Mouse (Mus musculus): ENCODE measurements around the gene Egfl6. TPM values are rescaled to one million over a fixed set of nuclear protein-coding genes. Genes with fewer than 3 reads are reported as not detected.

Gene Egfl6
- total RNA-seq, 1 experiment: 1.6 TPM

- TF ChIP-seq CHD2 (IDR thresholded peaks at IDR 0.05; ENCODE audit: low read depth, low read length): no peak
- TF ChIP-seq ZC3H11A (IDR thresholded peaks at IDR 0.05; ENCODE audit: borderline replicate concordance, low read depth, low read length): no peak
- TF ChIP-seq ZNF384 (IDR thresholded peaks at IDR 0.05; ENCODE audit: low read depth, low read length): no peak
- TF ChIP-seq HCFC1 (IDR thresholded peaks at IDR 0.05; ENCODE audit: borderline replicate concordance, insufficient read depth, low read length): no peak
- no peak for TF ChIP-seq MAFK (IDR thresholded peaks at IDR 0.05; ENCODE audit: insufficient read depth, low read depth, low read length)
- in situ Hi-C loops (cut with MboI; ENCODE audit: low sequenced_read_pairs in 2 of 2, unreplicated experiment in 2 of 2): no loop called here
These were observed 19.5 kb downstream of the Egfl6 start for GRCm38 (mm10) chrX:166565983-166566382.

DNA sequence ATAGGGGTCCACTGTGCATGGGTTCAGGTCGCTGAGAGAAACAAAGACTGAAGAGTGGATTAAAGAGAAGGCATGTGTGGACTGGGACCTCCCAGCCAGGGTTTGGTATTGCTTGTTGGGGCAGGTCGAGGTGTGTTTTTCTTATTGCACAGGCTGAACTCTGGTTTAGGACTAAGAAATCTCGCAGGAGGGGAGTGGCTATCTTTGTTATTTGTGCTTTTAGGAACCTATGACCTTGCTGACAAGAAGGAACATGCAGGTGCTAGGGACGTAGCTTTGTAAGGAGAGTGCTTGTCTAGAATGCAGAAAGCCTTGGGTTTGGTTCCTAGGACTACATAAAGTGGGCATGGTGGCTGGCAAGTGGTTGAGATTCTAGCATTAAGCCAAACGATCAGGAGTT is 20.1 kb downstream of the Egfl6 start:
- H3K4me3 ChIP-seq (ENCODE audit: insufficient read depth in 1 of 2, low read depth in 1 of 2, low read length in 2 of 2, poor library complexity in 1 of 2, severe bottlenecking in 1 of 2): no peak overlapping the region
- no peaks in the 10 kb centered on the region for H3K9me3 ChIP-seq (ENCODE audit: control insufficient read depth, insufficient read depth, low read depth, low read length)
- H3K9ac ChIP-seq (ENCODE audit: insufficient read depth, low read depth, low read length, poor library complexity, severe bottlenecking): no peak overlapping the region
- no peaks in the 10 kb centered on the region for H3K36me3 ChIP-seq (ENCODE audit: control insufficient read depth, insufficient read depth, low read length, poor library complexity, severe bottlenecking)
- no peak overlapping the region for H3K27ac ChIP-seq (ENCODE audit: insufficient read depth, low read depth, low read length, poor library complexity, severe bottlenecking)
- no peak for DNase-seq (ENCODE audit: low read depth, low spot score)
- in situ Hi-C loops (cut with MboI; ENCODE audit: low sequenced_read_pairs in 2 of 2, unreplicated experiment in 2 of 2): no loop called here
- H3K4me1 ChIP-seq (ENCODE audit: control insufficient read depth in 2 of 2, insufficient read depth in 2 of 2, low read length in 2 of 2, poor library complexity in 1 of 2): no peaks in the 10 kb centered on the region
- TF ChIP-seq ZNF384 (IDR thresholded peaks at IDR 0.05; ENCODE audit: low read depth, low read length) (no peak), ZC3H11A (IDR thresholded peaks at IDR 0.05; ENCODE audit: borderline replicate concordance, low read depth, low read length) (no peak), CHD2 (IDR thresholded peaks at IDR 0.05; ENCODE audit: low read depth, low read length) (no peak), HCFC1 (IDR thresholded peaks at IDR 0.05; ENCODE audit: borderline replicate concordance, insufficient read depth, low read length) (no peak), MAFK (IDR thresholded peaks at IDR 0.05; ENCODE audit: insufficient read depth, low read depth, low read length) (no peak)

More at GRCm38 (mm10) chrX:166565983-166566382, 19.5 kb downstream of the Egfl6 start:
- H3K4me1 ChIP-seq (ENCODE audit: control insufficient read depth in 2 of 2, insufficient read depth in 2 of 2, low read length in 2 of 2, poor library complexity in 1 of 2): no peaks in the 10 kb centered on the region
- no peaks in the 10 kb centered on the region for H3K9me3 ChIP-seq (ENCODE audit: control insufficient read depth, insufficient read depth, low read depth, low read length)
- DNase-seq (ENCODE audit: low read depth, low spot score): no peak
- no peak overlapping the region for H3K4me3 ChIP-seq (ENCODE audit: insufficient read depth in 1 of 2, low read depth in 1 of 2, low read length in 2 of 2, poor library complexity in 1 of 2, severe bottlenecking in 1 of 2)
- no peaks in the 10 kb centered on the region for H3K36me3 ChIP-seq (ENCODE audit: control insufficient read depth, insufficient read depth, low read length, poor library complexity, severe bottlenecking)
- no peak overlapping the region for H3K9ac ChIP-seq (ENCODE audit: insufficient read depth, low read depth, low read length, poor library complexity, severe bottlenecking)
- H3K27ac ChIP-seq (ENCODE audit: insufficient read depth, low read depth, low read length, poor library complexity, severe bottlenecking): no peak overlapping the region

DNA sequence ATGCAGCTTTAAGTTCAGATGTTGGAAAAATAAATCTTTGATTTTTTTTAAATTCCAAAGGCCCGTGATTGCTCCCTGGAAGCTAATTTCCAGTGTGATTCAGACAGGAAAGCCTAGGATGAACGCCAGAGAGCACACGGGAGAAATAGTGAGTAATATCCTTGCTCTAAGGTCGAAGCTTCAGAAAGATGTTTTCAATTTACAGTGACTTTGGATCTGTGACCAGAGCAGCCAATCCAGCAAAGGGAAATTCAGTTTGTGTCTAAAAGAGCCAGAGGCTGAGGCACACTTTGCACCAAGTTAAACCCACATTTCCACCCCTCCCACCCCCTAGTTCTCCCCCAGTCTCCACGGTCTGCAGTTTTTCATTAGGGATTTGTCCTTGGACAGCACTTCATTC is 20.6 kb downstream of the Egfl6 start:
- H3K9me3 ChIP-seq (ENCODE audit: control insufficient read depth, insufficient read depth, low read depth, low read length): no peaks in the 10 kb centered on the region
- H3K9ac ChIP-seq (ENCODE audit: insufficient read depth, low read depth, low read length, poor library complexity, severe bottlenecking): no peak overlapping the region
- no peak for DNase-seq (ENCODE audit: low read depth, low spot score)
- H3K4me3 ChIP-seq (ENCODE audit: insufficient read depth in 1 of 2, low read depth in 1 of 2, low read length in 2 of 2, poor library complexity in 1 of 2, severe bottlenecking in 1 of 2): no peak overlapping the region
- in situ Hi-C loops (cut with MboI; ENCODE audit: low sequenced_read_pairs in 2 of 2, unreplicated experiment in 2 of 2): no loop called here
- H3K4me1 ChIP-seq (ENCODE audit: control insufficient read depth in 2 of 2, insufficient read depth in 2 of 2, low read length in 2 of 2, poor library complexity in 1 of 2): no peaks in the 10 kb centered on the region
- H3K27ac ChIP-seq (ENCODE audit: insufficient read depth, low read depth, low read length, poor library complexity, severe bottlenecking): no peak overlapping the region
- no peaks in the 10 kb centered on the region for H3K36me3 ChIP-seq (ENCODE audit: control insufficient read depth, insufficient read depth, low read length, poor library complexity, severe bottlenecking)
- TF ChIP-seq MAFK (IDR thresholded peaks at IDR 0.05; ENCODE audit: insufficient read depth, low read depth, low read length) (no peak), HCFC1 (IDR thresholded peaks at IDR 0.05; ENCODE audit: borderline replicate concordance, insufficient read depth, low read length) (no peak), CHD2 (IDR thresholded peaks at IDR 0.05; ENCODE audit: low read depth, low read length) (no peak), ZNF384 (IDR thresholded peaks at IDR 0.05; ENCODE audit: low read depth, low read length) (no peak), ZC3H11A (IDR thresholded peaks at IDR 0.05; ENCODE audit: borderline replicate concordance, low read depth, low read length) (no peak)

DNA sequence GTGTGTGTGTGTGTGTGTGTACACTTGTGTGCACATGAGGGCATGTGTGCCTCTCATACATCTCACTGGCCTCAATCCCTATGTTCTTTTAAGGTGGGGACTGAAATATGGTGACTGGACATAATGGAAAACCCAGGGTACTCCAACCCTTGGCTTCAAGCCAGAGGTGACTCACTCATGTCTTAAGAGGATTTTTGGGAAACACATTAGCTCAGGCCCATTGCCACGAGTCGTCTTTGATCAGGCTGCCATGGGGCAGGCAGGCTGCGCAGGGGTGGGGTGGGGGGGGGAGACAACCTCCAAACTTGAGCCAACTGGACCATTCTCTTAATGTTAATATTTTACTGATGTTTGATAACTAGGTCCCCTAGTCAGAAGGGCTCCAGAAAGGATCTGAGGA is 26.2 kb downstream of the Egfl6 start:
- in situ Hi-C loops (cut with MboI; ENCODE audit: low sequenced_read_pairs in 2 of 2, unreplicated experiment in 2 of 2): no loop called here
- Histone ChIP-seq H3K4me1 (ENCODE audit: control insufficient read depth in 2 of 2, insufficient read depth in 2 of 2, low read length in 2 of 2, poor library complexity in 1 of 2) (no peaks in the 10 kb centered on the region), H3K9ac (ENCODE audit: insufficient read depth, low read depth, low read length, poor library complexity, severe bottlenecking) (no peak overlapping the region), H3K9me3 (ENCODE audit: control insufficient read depth, insufficient read depth, low read depth, low read length) (no peaks in the 10 kb centered on the region), H3K4me3 (ENCODE audit: insufficient read depth in 1 of 2, low read depth in 1 of 2, low read length in 2 of 2, poor library complexity in 1 of 2, severe bottlenecking in 1 of 2) (no peak overlapping the region), H3K36me3 (ENCODE audit: control insufficient read depth, insufficient read depth, low read length, poor library complexity, severe bottlenecking) (no peaks in the 10 kb centered on the region), H3K27ac (ENCODE audit: insufficient read depth, low read depth, low read length, poor library complexity, severe bottlenecking) (no peak overlapping the region)
- no peak for DNase-seq (ENCODE audit: low read depth, low spot score)
- TF ChIP-seq ZNF384 (IDR thresholded peaks at IDR 0.05; ENCODE audit: low read depth, low read length) (no peak), HCFC1 (IDR thresholded peaks at IDR 0.05; ENCODE audit: borderline replicate concordance, insufficient read depth, low read length) (no peak), CHD2 (IDR thresholded peaks at IDR 0.05; ENCODE audit: low read depth, low read length) (no peak), ZC3H11A (IDR thresholded peaks at IDR 0.05; ENCODE audit: borderline replicate concordance, low read depth, low read length) (no peak), MAFK (IDR thresholded peaks at IDR 0.05; ENCODE audit: insufficient read depth, low read depth, low read length) (no peak)

- Histone ChIP-seq H3K4me1 (ENCODE audit: control insufficient read depth in 2 of 2, insufficient read depth in 2 of 2, low read length in 2 of 2, poor library complexity in 1 of 2) (no peaks in the 10 kb centered on the region), H3K9me3 (ENCODE audit: control insufficient read depth, insufficient read depth, low read depth, low read length) (no peaks in the 10 kb centered on the region), H3K36me3 (ENCODE audit: control insufficient read depth, insufficient read depth, low read length, poor library complexity, severe bottlenecking) (no peaks in the 10 kb centered on the region), H3K9ac (ENCODE audit: insufficient read depth, low read depth, low read length, poor library complexity, severe bottlenecking) (no peak overlapping the region), H3K4me3 (ENCODE audit: insufficient read depth in 1 of 2, low read depth in 1 of 2, low read length in 2 of 2, poor library complexity in 1 of 2, severe bottlenecking in 1 of 2) (no peak overlapping the region), H3K27ac (ENCODE audit: insufficient read depth, low read depth, low read length, poor library complexity, severe bottlenecking) (no peak overlapping the region)
- no peak for DNase-seq (ENCODE audit: low read depth, low spot score)
- TF ChIP-seq CHD2 (IDR thresholded peaks at IDR 0.05; ENCODE audit: low read depth, low read length) (no peak), HCFC1 (IDR thresholded peaks at IDR 0.05; ENCODE audit: borderline replicate concordance, insufficient read depth, low read length) (no peak), MAFK (IDR thresholded peaks at IDR 0.05; ENCODE audit: insufficient read depth, low read depth, low read length) (no peak), ZNF384 (IDR thresholded peaks at IDR 0.05; ENCODE audit: low read depth, low read length) (no peak), ZC3H11A (IDR thresholded peaks at IDR 0.05; ENCODE audit: borderline replicate concordance, low read depth, low read length) (no peak)
- in situ Hi-C loops (cut with MboI; ENCODE audit: low sequenced_read_pairs in 2 of 2, unreplicated experiment in 2 of 2): no loop called here
These were observed 33.2 kb downstream of the Egfl6 start for GRCm38 (mm10) chrX:166552355-166552754.

All from ES-E14 (cell line).